Mouse (Mus musculus): ENCODE data around the gene Abca3.

The Abca3 gene

DNA sequence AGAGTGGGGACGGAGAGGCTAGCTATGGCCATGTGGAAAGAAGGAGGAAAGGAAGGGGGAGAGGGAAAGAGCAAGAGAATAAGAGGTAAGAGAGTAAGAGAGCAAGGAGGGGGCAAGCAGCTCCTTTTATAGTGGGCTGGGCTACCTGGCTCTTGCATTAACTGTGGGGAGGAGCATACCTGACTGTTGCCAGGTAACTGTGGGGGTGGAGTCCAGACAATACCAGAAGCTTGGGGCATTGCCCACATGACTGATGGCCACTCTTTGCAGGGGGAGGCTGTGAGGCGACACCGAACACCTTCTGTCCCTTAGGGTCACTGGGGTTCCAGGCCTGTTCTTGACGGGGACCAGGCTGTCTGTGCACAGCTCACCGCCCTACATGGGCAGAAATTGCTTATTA is 37.0 kb downstream of the Abca3 start:
- no peak for DNase-seq

GRCm38 (mm10) chr17:24389865-24390264 is 38.1 kb downstream of the Abca3 start:
- peak; percentile 49 for DNase-seq

GRCm38 (mm10) chr17:24391149-24391548 is 39.4 kb downstream of the Abca3 start:
- no peak for DNase-seq

- no peak for DNase-seq
These were observed 41.8 kb downstream of the Abca3 start for GRCm38 (mm10) chr17:24393527-24393926.

DNA sequence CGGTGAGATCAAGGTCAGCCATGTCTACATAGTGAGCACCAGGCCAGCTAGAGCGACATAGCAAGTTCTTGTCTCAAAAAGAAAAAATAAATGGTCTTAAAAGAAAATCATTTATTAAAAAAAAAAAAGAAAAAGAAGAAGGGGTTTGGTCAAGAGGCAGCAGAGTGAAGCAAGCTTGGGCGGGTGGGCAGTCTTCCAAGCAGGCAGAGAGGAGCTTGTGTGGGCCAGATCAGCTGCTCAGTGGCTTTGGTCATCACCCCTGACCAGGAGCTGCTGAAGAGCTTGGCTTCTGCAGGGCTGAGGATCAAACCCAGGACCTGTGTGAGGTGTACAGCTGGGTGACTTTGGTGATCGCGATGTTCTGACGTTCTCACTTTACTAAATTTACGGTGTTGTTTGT is 42.7 kb downstream of the Abca3 start:
- no peak for DNase-seq

DNA sequence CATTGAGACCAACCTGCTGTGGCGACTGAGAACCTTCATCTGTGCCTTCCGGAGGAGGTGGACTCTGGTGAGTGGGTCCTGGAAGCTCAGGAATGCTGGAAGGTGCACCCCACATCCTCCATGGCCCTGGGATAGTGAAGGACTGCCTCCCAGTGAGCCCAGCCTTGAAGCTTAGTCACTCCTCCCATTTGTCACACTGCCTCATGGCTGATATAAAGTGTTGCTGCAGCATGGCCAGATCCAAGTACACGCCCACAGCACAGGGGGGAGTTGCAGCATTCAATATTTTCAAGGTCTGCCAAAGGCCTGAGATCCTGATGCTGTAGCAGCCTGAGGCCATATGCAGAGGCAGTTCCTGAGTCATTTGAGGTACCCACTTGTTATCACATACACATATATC is 50.6 kb downstream of the Abca3 start:
- no peak for DNase-seq

- peak; percentile 82 for DNase-seq
These were observed 55.5 kb downstream of the Abca3 start for GRCm38 (mm10) chr17:24407116-24407803.

DNA sequence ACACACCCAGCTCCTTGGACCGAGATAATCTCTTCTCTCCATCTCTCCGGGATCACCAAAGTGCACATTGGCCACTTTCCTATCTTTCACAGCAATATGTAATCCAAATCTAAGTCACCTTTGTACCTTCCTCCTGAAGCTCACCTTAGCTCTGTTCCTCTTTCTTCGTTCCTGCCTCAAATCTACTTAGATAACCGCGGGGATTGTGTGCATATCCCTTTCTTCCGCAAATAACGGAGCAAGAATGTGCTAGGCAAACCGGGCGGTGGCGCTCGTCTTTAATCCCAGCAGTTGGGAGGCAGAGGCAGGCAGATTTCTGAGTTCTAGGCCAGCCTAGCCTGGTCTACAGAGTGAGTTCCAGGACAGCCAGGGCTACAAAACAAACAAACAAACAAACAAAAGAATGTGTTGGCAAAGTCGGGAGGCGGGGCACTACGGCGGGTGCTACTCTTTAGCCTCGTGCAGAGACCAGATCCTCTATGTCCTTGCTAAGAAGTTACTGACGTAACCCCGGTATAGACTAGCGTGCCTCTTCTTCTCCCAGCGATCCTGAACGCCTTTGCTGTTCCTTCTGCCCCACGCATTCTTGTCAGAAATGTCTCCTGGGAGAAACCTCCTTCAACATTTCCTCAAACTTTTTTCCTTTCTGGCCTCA is 61.9 kb downstream of the Abca3 start:
- DNase-seq: peak; percentile 46

- DNase-seq: peak; percentile 93
These were observed 62.7 kb downstream of the Abca3 start, which contains the start of gene Rnps1 for GRCm38 (mm10) chr17:24414230-24414976. Rnps1 (plus strand) TSS chr17:24414565.

- no peak for DNase-seq
These were observed 63.3 kb downstream of the Abca3 start for GRCm38 (mm10) chr17:24415011-24415410.

GRCm38 (mm10) chr17:24416051-24416652 is 64.4 kb downstream of the Abca3 start:
- DNase-seq: no peak

DNA sequence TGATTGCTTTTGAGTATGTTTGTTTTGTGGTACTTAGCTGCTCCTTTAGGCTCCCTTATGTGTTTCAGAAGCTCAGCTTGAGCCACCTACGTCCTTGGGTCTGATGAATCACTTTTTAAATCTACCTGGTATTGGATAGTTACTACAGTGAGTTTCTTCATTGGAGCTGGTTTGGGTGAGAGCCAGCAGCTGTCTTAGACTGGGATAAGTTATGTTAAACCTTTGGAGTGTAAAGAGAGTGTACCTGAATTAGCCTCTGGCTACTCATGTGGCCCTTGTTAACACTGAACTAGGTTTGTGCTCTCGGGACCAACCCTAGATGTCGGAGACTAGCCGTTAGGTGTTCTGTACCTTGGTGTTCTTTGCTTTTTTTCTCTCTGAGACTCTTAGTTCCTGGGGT is 71.4 kb downstream of the Abca3 start:
- no peak for DNase-seq

DNA sequence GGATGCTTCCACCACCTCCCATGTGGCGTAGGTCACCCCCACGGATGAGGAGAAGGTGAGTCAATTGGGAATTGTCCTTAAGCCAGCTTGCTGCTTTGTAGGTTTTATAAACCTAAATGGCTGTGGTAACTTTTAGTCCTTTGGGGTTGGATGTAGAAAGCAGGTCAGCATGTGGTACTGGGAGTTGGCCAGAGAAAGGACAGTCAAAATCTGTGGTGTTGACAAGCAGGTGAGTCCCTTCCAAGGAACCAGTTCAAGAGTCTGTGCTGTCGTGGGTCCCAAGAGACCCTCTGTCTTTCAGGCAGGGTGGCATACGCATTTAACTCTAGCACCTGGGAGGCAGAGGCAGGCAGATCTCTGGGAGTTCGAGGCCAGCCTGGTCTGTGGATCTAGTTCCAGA is 72.7 kb downstream of the Abca3 start:
- DNase-seq: peak; percentile 57

DNA sequence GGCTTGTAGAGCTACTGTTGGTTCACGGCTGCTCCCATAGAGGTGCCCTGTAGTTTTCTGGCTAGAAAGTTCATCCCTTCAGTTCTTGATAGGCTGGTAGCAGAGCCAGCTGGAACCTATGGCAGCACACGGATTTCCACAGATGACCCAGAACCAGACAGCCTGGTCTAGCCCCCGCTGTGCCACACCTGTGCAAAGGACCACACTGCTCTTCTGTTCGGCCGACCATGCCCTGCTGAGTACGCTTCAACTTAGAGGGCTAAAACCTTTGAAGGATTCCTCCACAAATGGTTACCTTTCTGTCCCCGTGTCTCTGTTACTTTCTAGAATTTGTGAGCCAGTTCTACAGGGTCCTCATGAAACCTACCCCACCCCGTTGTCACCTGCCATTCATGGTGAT is 73.6 kb downstream of the Abca3 start:
- DNase-seq: peak; percentile 67

GRCm38 (mm10) chr17:24425905-24426304 is 74.2 kb downstream of the Abca3 start:
- DNase-seq: no peak

- peak; percentile 99 for DNase-seq
These were observed 74.9 kb downstream of the Abca3 start, which contains the start of gene Eci1 for GRCm38 (mm10) chr17:24426471-24427169. Eci1 (plus strand) TSS chr17:24426641.

- no peak for DNase-seq
These were observed 75.4 kb downstream of the Abca3 start for GRCm38 (mm10) chr17:24427170-24427557.

GRCm38 (mm10) chr17:24429201-24429983 is 77.6 kb downstream of the Abca3 start:
- no peak for DNase-seq

DNA sequence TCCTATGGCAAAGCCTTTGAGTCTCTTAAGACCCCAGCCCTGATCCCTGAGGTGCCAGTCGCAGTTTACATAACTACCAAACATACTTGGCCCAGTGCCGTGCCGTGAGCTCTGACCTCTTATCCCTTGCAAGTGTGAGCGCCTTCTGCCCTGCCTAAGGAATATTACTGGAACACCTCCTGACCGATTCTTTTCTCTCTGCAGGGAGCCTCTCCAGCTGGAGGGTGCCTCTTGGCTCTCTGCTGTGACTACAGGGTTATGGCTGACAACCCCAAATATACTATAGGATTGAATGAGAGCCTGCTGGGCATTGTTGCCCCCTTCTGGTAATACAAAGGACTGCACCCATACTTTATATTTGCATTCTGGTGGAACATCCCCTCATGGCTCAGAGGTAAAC is 85.3 kb downstream of the Abca3 start:
- peak; percentile 74 for DNase-seq

DNA sequence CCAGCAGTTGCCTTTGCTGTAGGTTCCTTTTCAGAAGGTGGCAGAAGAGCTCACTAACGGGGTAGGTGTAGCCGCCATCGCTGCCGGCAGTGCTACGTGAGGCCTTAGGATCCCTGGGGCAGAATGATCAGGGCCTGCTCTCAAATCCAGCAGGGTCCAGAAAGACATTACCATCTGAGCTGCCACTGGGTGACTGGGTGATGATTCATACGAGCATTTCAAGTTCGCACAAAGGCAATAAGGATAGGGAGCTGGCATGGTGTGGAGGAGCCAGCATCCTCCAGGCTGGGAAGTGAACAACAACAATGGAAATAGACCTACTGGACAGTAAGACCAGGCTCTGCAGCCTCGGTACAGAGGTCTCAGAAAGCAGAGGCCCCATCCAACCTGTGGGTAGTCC is 88.6 kb downstream of the Abca3 start:
- DNase-seq: no peak

GRCm38 (mm10) chr17:24441148-24441547 is 89.4 kb downstream of the Abca3 start:
- no peak for DNase-seq

DNA sequence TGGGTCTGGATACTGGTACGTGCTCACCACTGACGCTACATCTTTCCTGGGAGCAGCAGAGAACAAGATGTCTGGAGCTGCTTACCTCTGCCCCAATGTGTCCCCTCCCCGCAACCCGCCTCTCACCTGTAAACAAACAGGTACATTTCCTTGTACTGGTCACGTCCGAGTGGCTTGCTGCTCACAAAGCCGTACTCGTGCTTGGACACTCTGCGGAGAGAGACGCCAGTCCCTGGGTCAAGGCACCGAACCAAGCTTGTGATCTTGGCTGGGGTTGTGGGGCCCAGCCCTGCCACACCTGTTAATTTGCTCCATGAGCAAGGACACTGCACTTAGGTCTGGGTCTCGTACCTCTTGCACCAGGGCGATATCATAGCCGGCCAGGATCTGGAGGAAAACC is 90.4 kb downstream of the Abca3 start:
- DNase-seq: no peak
